Mouse (Mus musculus) heart, postnatal 10 days (tissue): Measurements from ENCODE around the gene Pcdh19. TPM values are rescaled to one million over a fixed set of nuclear protein-coding genes. Genes with fewer than 3 reads are reported as not detected.
A peak's percentile ranks its signal among the peaks of the same experiment; 100 is the strongest.

Experiments used
- DNase-seq, 2 experiments: peaks; one replicate each; pipeline ENCODE4 v3.0.0; 2021
- intact Hi-C: fragments of 180-260 bp; cut with DNase I; formaldehyde crosslinking; loops from one replicate; pipeline ENCODE4 v1.15.1; 2025
- total RNA-seq, 2 experiments: library from RNA; stranded (reverse); gene quantifications; 2 replicates each; pipeline ENCODE4 v1.2.3; 2021

Gene Pcdh19
- total RNA-seq, 2 experiments from 2014 or later: 18.9 to 20.0 TPM

- no peak for DNase-seq
- intact Hi-C loops: no loop called here
Observed at GRCm38 (mm10) chrX:133673796-133674195, 15.0 kb downstream of the Pcdh19 start.

GRCm38 (mm10) chrX:133660111-133660510 lies 28.7 kb downstream of the Pcdh19 start:
- intact Hi-C loops: no loop called here
- no peak for DNase-seq

GRCm38 (mm10) chrX:133657308-133658302 lies 31.2 kb downstream of the Pcdh19 start:
- peak; percentile 8 to 12 for DNase-seq
- intact Hi-C loops: loop anchor here (5.0 kb wide), 1 partner anchor 50 kb away; no protein-coding TSS in a partner anchor

- intact Hi-C loops: loop anchor here (5.0 kb wide), 1 partner anchor 49 kb away; no protein-coding TSS in a partner anchor
- DNase-seq: peak in 1 of 2 experiments; percentile 2
Observed at GRCm38 (mm10) chrX:133655876-133656538, 32.8 kb downstream of the Pcdh19 start.

GRCm38 (mm10) chrX:133655196-133655595 lies 33.6 kb downstream of the Pcdh19 start:
- intact Hi-C loops: loop anchor here (5.0 kb wide), 1 partner anchor 48 kb away; no protein-coding TSS in a partner anchor
- DNase-seq: no peak

- no peak for DNase-seq
- intact Hi-C loops: no loop called here
Observed at GRCm38 (mm10) chrX:133653071-133653470, 35.7 kb downstream of the Pcdh19 start.

- DNase-seq: no peak
- intact Hi-C loops: no loop called here
Observed at GRCm38 (mm10) chrX:133650379-133650778, 38.4 kb downstream of the Pcdh19 start.

- DNase-seq: no peak
- intact Hi-C loops: no loop called here
Observed at GRCm38 (mm10) chrX:133647809-133648208, 41.0 kb downstream of the Pcdh19 start.

GRCm38 (mm10) chrX:133639445-133639844 lies 49.3 kb downstream of the Pcdh19 start:
- no peak for DNase-seq
- intact Hi-C loops: no loop called here

GRCm38 (mm10) chrX:133629538-133629937 lies 59.2 kb downstream of the Pcdh19 start:
- intact Hi-C loops: no loop called here
- peak; percentile 36 to 42 for DNase-seq

GRCm38 (mm10) chrX:133618222-133618621 lies 70.6 kb downstream of the Pcdh19 start:
- DNase-seq: no peak
- intact Hi-C loops: no loop called here

GRCm38 (mm10) chrX:133605828-133606227 lies 83.0 kb downstream of the Pcdh19 start:
- intact Hi-C loops: loop anchor here (5.0 kb wide), 1 partner anchor 51 kb away; no protein-coding TSS in a partner anchor
- no peak for DNase-seq

GRCm38 (mm10) chrX:133604272-133604671 lies 84.5 kb downstream of the Pcdh19 start:
- intact Hi-C loops: loop anchor here (5.0 kb wide), 1 partner anchor 83 kb away; the partner anchor contains the start of gene Pcdh19

GRCm38 (mm10) chrX:133602068-133602467 lies 86.7 kb downstream of the Pcdh19 start:
- intact Hi-C loops: loop anchor here (5.0 kb wide), 1 partner anchor 85 kb away; the partner anchor contains the start of gene Pcdh19
- peak in 1 of 2 experiments; percentile 4 for DNase-seq

More at GRCm38 (mm10) chrX:133604272-133604671, 84.5 kb downstream of the Pcdh19 start:
- peak; percentile 50 to 51 for DNase-seq

- intact Hi-C loops: loop anchor here (5.0 kb wide), 1 partner anchor 86 kb away; the partner anchor contains the start of gene Pcdh19
- DNase-seq: no peak
Observed at GRCm38 (mm10) chrX:133601658-133602057, 87.1 kb downstream of the Pcdh19 start.

- no peak for DNase-seq
- intact Hi-C loops: loop anchor here (5.0 kb wide), 1 partner anchor 86 kb away; the partner anchor contains the start of gene Pcdh19
Observed at GRCm38 (mm10) chrX:133601195-133601594, 87.6 kb downstream of the Pcdh19 start.

GRCm38 (mm10) chrX:133575601-133576382 lies 113.0 kb downstream of the Pcdh19 start:
- DNase-seq: no peak
- intact Hi-C loops: no loop called here

GRCm38 (mm10) chrX:133565355-133565754 lies 123.4 kb downstream of the Pcdh19 start:
- DNase-seq: no peak
- intact Hi-C loops: no loop called here
